Mouse (Mus musculus) C2C12 (cell line): ENCODE data around the gene Sugp1.

ENCODE experiments used
- CTCF ChIP-seq: IDR thresholded peaks from one replicate; pipeline ENCODE4 v1.5.1; 2011; ENCODE audit not compliant: control insufficient read depth, insufficient read depth, insufficient read length
- USF1 ChIP-seq: IDR thresholded peaks from one replicate; pipeline ENCODE4 v1.6.1; 2011; ENCODE audit warnings: low read depth, mild to moderate bottlenecking, control low read depth, moderate library complexity

- TF ChIP-seq USF1 (no peak), CTCF (no peak)
Observed at GRCm38 (mm10) chr8:70114892-70115291, 72.3 kb downstream of the Sugp1 start.
